Comparison of ENCODE assay signal across 26 mouse cellular contexts in the genomic region with DNA sequence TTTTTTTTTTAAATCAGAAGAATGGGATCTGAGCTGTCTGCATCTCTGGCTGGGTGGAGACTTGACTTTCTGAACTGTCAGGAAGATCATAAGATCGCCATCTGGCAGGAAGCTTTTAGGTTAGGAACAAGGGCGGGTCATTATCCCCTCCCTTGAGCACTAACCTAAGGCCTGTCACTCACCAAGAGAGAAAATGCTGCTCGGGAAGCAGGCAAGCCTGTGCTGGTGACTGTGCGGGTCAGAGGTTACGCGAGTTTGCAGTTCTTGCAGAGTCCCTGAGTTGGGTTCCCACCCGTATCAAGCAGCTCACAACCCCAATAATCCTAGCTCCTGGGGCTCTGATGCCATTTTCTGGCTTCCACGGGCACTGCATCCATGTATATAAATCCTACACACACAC. TPM values are rescaled to one million over a fixed set of nuclear protein-coding genes. Genes with fewer than 3 reads are reported as not detected.
DNase-seq lines count a peak whose midpoint lies in the region; ATAC-seq and TF ChIP-seq lines count a peak whose summit lies in the region.
"Had no signal": no experiment of that assay in that cellular context is flagged by ENCODE, and none has a peak within 500 bp of the region (broad histone marks: within the 10 kb centered on the region; RNA-seq: fewer than 3 reads in every experiment).

No protein-coding gene starts in this region.

- H3K27me3 ChIP-seq in embryonic facial prominence, embryonic 11.5 days (ENCODE audit: control insufficient read depth, insufficient read depth, low read length) = no peaks in the 10 kb centered on the region
- H3K27me3 ChIP-seq: embryonic facial prominence, embryonic 12.5 days; forebrain, embryonic 15.5 days; hindbrain, embryonic 15.5 days had no signal

- H3K4me3 ChIP-seq in gastrocnemius, adult 2 months = no peak overlapping the region
- no peak overlapping the region for H3K4me3 ChIP-seq in embryonic facial prominence, embryonic 11.5 days (ENCODE audit: low read depth, low read length)
- H3K4me3 ChIP-seq: embryonic facial prominence, embryonic 12.5 days; forebrain, embryonic 15.5 days; heart, embryonic 13.5 days; hindbrain, embryonic 15.5 days had no signal

- no peak overlapping the region for H3K4me2 ChIP-seq in embryonic facial prominence, embryonic 11.5 days (ENCODE audit: low read depth, low read length)
- H3K4me2 ChIP-seq: embryonic facial prominence, embryonic 12.5 days; forebrain, embryonic 15.5 days; heart, embryonic 13.5 days; hindbrain, embryonic 15.5 days had no signal

- H3K27ac ChIP-seq in gastrocnemius, adult 2 months = no peak overlapping the region
- H3K27ac ChIP-seq in embryonic facial prominence, embryonic 11.5 days (replicated peaks; ENCODE audit: low read depth, low read length) = no peak overlapping the region
- H3K27ac ChIP-seq: embryonic facial prominence, embryonic 12.5 days; forebrain, embryonic 15.5 days; heart, embryonic 13.5 days; hindbrain, embryonic 15.5 days had no signal

- peak; percentile 10 for DNase-seq in gastrocnemius, adult 2 months
- DNase-seq in gastrocnemius, postnatal 4 days (ENCODE audit: low spot score in 2 of 2) = no peak
- DNase-seq in 416B (ENCODE audit: low read depth) = peak; percentile 72
- DNase-seq in embryo, embryonic 10.5 days (ENCODE audit: low spot score) = peak; percentile 45
- DNase-seq in embryonic facial prominence, embryonic 11.5 days (ENCODE audit: low spot score) = peak; percentile 16
- no peak for DNase-seq in right cerebral cortex, postnatal 25 days
- DNase-seq in adrenal gland, adult (ENCODE audit: inconsistent age in 2 of 2, low spot score in 1 of 2) = no peak
- DNase-seq: adrenal gland, adult 8-10 months; adrenal gland, postnatal 36 days; cerebellum, adult 2 months; cerebellum, postnatal 10 days; gastrocnemius, postnatal 25 days; heart, adult 11 months; heart, postnatal 4 days; kidney, adult 9 months had no signal

- intact Hi-C loops in gastrocnemius, adult 2 months (cut with DNase I) = no loop called here

- no peaks in the 10 kb centered on the region for H3K36me3 ChIP-seq in embryonic facial prominence, embryonic 11.5 days (replicated peaks; ENCODE audit: control insufficient read depth, insufficient read depth, low read depth, low read length)
- H3K36me3 ChIP-seq: embryonic facial prominence, embryonic 12.5 days; forebrain, embryonic 15.5 days; heart, embryonic 13.5 days; hindbrain, embryonic 15.5 days had no signal

- 38% methylated on average over 8 of the region's 8 CpGs for WGBS in embryonic facial prominence, embryonic 11.5 days

- H3K9ac ChIP-seq in embryonic facial prominence, embryonic 11.5 days (replicated peaks; ENCODE audit: low read length) = no peak overlapping the region
- H3K9ac ChIP-seq: embryonic facial prominence, embryonic 12.5 days; forebrain, embryonic 15.5 days; heart, embryonic 13.5 days; hindbrain, embryonic 15.5 days had no signal

- no peaks in the 10 kb centered on the region for H3K9me3 ChIP-seq in embryonic facial prominence, embryonic 11.5 days (replicated peaks; ENCODE audit: control insufficient read depth, low read length)
- H3K9me3 ChIP-seq: embryonic facial prominence, embryonic 12.5 days; forebrain, embryonic 15.5 days; hindbrain, embryonic 15.5 days had no signal

- ATAC-seq in embryonic facial prominence, embryonic 11.5 days (replicated peaks; ENCODE audit: insufficient number of reproducible peaks, low FRiP score, low TSS enrichment, low read depth) = no peak
- ATAC-seq: forebrain, embryonic 15.5 days; inflammation-experienced regulatory T-cells, adult 6 months; intestine, postnatal 0 days had no signal

- no peak for TF ChIP-seq CTCF in gastrocnemius, adult 2 months (IDR thresholded peaks at IDR 0.05)

- no peaks in the 10 kb centered on the region for H3K4me1 ChIP-seq in embryonic facial prominence, embryonic 11.5 days (ENCODE audit: control insufficient read depth, insufficient read depth, low read length)
- H3K4me1 ChIP-seq: embryonic facial prominence, embryonic 12.5 days; forebrain, embryonic 15.5 days; heart, embryonic 13.5 days; hindbrain, embryonic 15.5 days had no signal

RNA-seq across cellular contexts. Expression of a gene that starts 5.1 kb away (rescaled TPM):
- total RNA-seq in gastrocnemius, adult 2 months (2021) = not detected
- total RNA-seq in gastrocnemius, postnatal 4 days (2021) = not detected
- polyA plus RNA-seq in embryonic facial prominence, embryonic 11.5 days (2014; fragmentation: Nextera tagmentation; extraction: Ambion mirVana) = not detected in 2 replicates
- total RNA-seq: adrenal gland, adult 8-10 months; adrenal gland, postnatal 36 days; gastrocnemius, adult 18-20 months; gastrocnemius, postnatal 25 days; heart, postnatal 4 days; MEL had no signal
- polyA plus RNA-seq: C2C12; cerebellum, adult 2 months; embryonic facial prominence, embryonic 12.5 days; forebrain, embryonic 11.5 days; forebrain, embryonic 15.5 days; heart, embryonic 13.5 days; heart, postnatal 0 days; hindbrain, embryonic 15.5 days; inflammation-experienced regulatory T-cells, adult 6 months; intestine, postnatal 0 days had no signal

RNA-seq across cellular contexts. Expression of a gene that starts 5.4 kb away (rescaled TPM):
- 1 to 10 TPM in 1 of 2 experiments, under 1 TPM in 1; 0.92 to 2.1 TPM for total RNA-seq in gastrocnemius, adult 2 months (2021)
- 1 to 10 TPM; 2.0 to 4.3 TPM for total RNA-seq in gastrocnemius, postnatal 4 days (2021)
- polyA plus RNA-seq in embryonic facial prominence, embryonic 11.5 days (2014; fragmentation: Nextera tagmentation; extraction: Ambion mirVana) = 0.87 and 1.5 TPM in 2 replicates
- total RNA-seq: MEL had no signal
- polyA plus RNA-seq: inflammation-experienced regulatory T-cells, adult 6 months had no signal

RNA-seq across cellular contexts. Expression of a gene that starts 9.1 kb away (rescaled TPM):
- total RNA-seq in gastrocnemius, adult 2 months (2021) = not detected
- total RNA-seq in gastrocnemius, postnatal 4 days (2021) = not detected
- not detected in 2 replicates for polyA plus RNA-seq in embryonic facial prominence, embryonic 11.5 days (2014; fragmentation: Nextera tagmentation; extraction: Ambion mirVana)
- total RNA-seq: gastrocnemius, adult 18-20 months; MEL had no signal
- polyA plus RNA-seq: cerebellum, adult 2 months; embryonic facial prominence, embryonic 12.5 days; forebrain, embryonic 11.5 days; forebrain, embryonic 15.5 days; heart, embryonic 13.5 days; hindbrain, embryonic 15.5 days; inflammation-experienced regulatory T-cells, adult 6 months had no signal

RNA-seq across cellular contexts. Expression of a gene that starts 45.1 kb away (rescaled TPM):
- 10 to 100 TPM; 15.7 to 17.2 TPM for total RNA-seq in gastrocnemius, adult 2 months (2021)
- 1 to 10 TPM; 6.8 to 7.2 TPM for total RNA-seq in gastrocnemius, postnatal 4 days (2021)
- 3.9 and 4.2 TPM in 2 replicates for polyA plus RNA-seq in embryonic facial prominence, embryonic 11.5 days (2014; fragmentation: Nextera tagmentation; extraction: Ambion mirVana)

Comparison
In these comparisons a context has a peak if more than half of its experiments do, and no peak if none do; other contexts are left out.
1. DNase-seq: peak in gastrocnemius, adult 2 months (single experiment), 416B (single experiment), embryo, embryonic 10.5 days (single experiment) and embryonic facial prominence, embryonic 11.5 days (single experiment); none in gastrocnemius, postnatal 4 days (0 of 2), right cerebral cortex, postnatal 25 days (single experiment) and adrenal gland, adult (0 of 2).